Mouse (Mus musculus) brain, embryonic 14.5 days (tissue): Measurements from ENCODE around the gene Spata21.

Source experiments
- CTCF ChIP-seq: fragments of 200-500 bp; IDR thresholded peaks from 2 replicates; pipeline ENCODE4 v1.5.1; 2012; ENCODE audit warnings: inconsistent platforms, mild to moderate bottlenecking, moderate library complexity, borderline replicate concordance; ENCODE audit not compliant: insufficient read depth, insufficient read length; ENCODE audit errors: extremely low read depth
- POLR2A ChIP-seq: fragments of 200-500 bp; IDR thresholded peaks from 2 replicates; pipeline ENCODE4 v1.6.1; 2012; ENCODE audit warnings: mild to moderate bottlenecking, inconsistent platforms, borderline replicate concordance; ENCODE audit not compliant: poor library complexity, insufficient read depth, insufficient read length, severe bottlenecking; ENCODE audit errors: extremely low read depth

- TF ChIP-seq CTCF, result no peak
- no peak for TF ChIP-seq POLR2A
These were observed 72.1 kb downstream of the Spata21 start for GRCm38 (mm10) chr4:141160193-141160592.
